Mouse (Mus musculus) ovary, adult 10 weeks (tissue): ENCODE measurements around the gene Fancd2. TPM values are rescaled to one million over a fixed set of nuclear protein-coding genes. Genes with fewer than 3 reads are reported as not detected.

Experiments
- polyA plus RNA-seq: library from polyadenylated mRNA; stranded (reverse); fragments of 350-450 nt; fragmentation: Illumina TruSeq; extraction: RNeasy Lipid Tissue Mini Kit (QIAGEN cat#74804); gene quantifications from one replicate; pipeline ENCODE4 v1.2.3, GENCODE M21; 2014

Gene Fancd2
- 4.6 TPM for polyA plus RNA-seq

DNA sequence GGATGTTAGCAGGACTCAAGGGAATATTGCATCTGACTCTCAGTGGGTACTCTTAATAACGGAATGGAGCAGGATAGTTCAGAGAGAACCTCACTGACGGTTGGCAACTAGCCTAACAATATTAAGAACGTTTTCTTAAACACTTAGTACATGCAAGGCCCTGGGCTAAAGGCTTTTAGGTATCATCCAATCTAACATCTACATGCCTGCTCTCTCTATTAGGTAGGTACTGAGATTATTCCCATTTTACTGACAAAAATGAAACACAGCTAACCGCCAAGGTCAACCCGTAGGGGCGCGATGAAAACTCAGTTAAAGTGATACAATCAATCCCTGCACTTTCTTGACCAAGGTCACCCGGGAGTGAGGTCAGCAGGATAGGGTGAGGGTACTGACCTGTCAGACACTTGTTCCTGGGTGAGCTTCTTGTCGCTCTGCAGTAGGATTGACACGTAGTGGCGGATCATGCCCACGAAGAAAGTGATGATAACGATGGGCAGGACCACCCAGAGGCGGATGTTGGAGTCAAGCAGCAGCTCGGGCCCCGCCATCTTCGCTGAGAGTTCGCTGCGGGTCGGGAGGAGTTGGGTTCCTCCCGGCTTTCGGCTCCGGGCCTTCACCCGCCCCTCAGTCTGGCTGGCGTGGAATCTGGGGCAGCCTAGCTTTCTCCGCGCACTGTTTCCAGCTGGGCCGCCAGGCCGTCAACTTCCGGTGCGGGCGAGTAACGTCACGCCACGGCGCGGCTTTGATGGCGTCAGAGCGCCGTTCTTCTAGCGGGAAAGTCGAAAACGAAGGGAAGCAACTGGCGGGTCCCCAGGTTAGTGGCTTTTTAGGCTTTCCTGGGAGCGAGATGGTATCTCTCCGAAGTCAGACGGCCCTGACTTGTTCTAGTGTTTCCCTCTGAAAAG, at the start of gene Fancd2, which contains the start of gene Emc3:
TSS of gene Fancd2 (plus strand) at position 751 of the 908 bp plus-strand sequence.
TSS of gene Emc3 (minus strand) at position 721 of the 908 bp plus-strand sequence.

DNA sequence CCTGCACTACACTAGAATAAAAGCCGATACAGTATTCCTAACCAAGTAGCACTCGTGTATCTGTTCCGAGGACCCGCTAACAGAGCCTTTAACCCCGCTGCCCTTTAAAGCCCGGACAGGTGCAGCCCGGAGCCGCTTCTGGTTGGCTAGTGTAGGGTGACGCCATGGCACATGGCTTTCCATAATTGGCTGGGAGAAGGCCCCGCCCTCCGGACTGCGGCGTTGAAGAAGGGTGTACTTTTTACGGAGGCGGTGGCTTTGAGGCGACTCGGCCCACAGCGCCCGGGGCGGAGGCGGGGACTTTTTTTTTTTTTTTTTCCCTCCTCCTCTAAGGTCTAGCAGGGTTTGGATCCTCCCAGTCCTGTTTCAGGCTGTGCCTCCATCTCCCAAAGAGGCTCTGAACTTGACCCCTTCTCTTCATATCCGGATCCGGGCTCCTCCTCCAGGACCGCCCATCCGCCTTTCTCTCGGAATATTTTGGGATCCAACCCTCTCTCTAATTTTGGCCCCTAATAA, 48.3 kb upstream of the Fancd2 start, which contains the start of gene Creld1:
TSS of gene Creld1 (plus strand) at position 198 of the 516 bp plus-strand sequence.

DNA sequence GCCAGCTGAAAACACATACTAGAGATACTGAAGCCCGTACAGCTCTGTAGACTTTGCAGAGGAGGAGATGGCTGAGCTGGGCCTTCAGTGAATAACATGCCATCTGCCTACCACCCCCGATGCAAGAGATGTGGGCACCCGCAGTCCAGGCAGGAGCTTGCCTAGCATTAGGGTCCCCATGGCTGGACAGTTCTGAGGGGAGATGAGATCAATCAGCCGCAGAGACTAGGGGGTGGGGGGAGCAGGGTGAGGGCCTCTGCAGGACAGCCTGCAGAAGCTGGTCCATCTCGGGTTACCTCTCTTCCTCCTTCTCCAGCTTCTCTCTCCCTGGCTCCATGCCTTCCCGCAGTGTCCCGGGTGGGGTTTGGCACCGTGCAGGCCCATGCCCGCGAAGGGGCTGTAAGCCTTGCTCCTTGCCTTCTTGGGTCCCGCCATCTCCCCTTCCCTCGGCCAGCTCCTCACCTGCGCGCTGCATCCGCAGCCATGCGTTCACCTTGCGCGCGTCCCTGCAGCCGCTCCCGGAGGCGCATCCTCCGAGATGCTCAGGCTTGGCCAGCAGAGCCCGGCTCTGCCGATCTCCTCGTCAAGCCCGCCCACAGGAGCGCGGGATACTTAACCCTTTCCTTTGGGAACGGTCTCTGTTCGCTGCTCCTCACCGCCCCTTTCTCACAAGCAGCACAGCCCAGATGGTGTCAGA, 29.9 kb upstream of the Fancd2 start, which contains the start of gene Prrt3:
TSS of gene Prrt3 (minus strand) at position 544 of the 697 bp plus-strand sequence.

DNA sequence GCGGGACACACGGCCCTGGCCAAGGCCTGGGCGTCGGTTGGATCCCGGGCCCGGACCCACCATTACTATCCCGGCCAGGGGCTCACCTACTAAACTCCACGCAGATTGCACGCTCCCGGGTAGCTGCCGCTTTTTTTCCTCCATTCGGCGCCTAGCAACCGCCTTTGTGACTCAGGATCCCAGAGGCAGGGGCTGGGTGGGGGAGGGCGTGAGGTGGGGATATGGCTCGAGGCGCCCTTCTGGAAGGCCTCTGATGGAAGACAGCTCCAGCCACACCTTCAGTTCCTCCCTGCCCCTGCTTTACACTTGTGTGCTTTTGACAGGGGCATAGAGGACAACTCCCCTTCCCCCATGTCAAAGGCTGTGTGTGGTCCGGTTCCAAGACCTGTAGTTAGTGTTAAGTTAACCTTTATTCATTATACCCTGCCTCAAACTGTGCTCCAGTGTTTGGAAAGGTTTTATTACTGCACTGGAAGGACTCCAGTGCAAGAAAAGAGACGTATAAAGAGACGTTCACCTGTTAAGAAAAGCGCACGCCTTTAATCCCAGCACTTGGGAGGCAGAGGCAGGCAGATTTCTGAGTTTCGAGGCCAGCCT, 69.2 kb downstream of the Fancd2 start, which contains the start of gene Fancd2os:
TSS of gene Fancd2os (minus strand) at position 173 of the 597 bp plus-strand sequence.

DNA sequence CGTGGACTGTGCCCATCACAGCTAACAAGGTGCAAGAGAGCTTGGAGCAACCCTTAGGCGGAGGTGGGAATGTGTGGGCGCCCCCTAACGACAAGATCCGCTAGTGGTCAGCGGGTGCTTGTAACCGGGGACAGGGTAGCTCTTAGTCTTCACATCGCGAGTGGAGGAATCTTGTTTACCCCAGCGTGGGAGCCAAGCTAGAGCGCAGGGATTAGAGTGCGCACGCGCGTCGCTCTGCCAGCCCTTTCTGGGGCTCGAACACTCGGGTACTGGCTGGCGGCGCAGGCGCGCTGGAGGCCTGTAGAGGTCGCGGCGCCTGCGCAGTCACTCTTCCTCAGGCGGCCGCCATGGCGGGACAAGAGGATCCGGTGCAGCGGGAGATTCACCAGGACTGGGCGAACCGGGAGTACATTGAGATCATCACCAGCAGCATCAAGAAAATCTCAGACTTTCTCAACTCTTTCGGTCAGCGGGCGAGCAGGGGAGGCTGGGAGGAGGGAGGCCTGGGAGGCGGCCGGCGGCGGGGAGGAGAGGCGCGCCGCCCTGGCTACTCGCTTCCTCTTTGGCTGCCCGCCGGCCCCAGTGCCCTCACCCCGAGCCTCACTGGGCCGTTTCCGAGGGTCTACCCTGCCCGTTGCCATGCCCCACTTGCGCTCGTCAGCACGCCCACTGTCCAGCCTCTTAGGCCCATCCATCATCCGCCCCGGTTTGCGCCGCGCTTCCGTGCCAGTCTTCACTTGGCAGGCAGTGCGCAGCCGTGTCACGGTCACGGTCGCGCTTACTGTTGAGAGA, 73.1 kb downstream of the Fancd2 start, which contains the start of gene Brk1:
TSS of gene Brk1 (plus strand) at position 341 of the 792 bp plus-strand sequence.

DNA sequence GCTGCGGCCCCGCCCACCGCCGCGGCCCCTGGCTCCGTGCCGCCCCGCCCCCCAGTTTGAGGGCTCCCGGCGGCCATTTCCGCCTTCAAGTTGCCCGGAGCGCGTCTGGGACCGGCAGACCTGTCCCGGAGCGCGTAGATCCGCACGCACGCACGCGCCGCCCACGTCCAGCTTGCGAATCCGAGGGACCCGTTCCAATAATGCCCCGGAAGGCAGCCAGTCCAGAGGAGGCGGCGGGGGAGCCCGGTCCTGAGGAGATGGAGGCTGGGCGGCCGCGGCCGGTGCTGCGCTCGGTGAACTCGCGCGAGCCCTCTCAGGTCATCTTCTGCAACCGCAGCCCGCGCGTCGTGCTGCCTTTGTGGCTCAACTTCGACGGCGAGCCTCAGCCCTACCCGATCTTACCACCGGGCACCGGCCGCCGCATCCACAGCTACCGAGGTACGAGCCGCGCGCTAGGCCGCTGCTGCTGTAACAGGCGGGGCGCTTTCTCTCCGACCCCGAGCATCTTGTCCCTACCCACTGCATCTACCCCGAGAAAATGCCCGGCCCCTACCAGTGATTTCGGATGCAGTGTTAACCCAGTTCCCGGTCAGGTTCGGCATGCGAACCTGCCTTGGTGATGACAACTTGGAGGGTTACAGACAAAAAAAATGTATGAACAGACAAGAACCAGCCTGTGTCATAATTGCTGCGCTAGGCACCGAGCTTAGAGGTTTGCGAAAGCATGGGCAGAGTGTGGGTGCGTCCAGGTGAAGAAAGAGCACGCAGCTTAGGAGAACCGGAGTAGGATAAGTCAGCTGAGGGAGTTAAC, 92.7 kb downstream of the Fancd2 start, which contains the start of gene Vhl:
TSS of gene Vhl (plus strand) at position 19 of the 811 bp plus-strand sequence.

DNA sequence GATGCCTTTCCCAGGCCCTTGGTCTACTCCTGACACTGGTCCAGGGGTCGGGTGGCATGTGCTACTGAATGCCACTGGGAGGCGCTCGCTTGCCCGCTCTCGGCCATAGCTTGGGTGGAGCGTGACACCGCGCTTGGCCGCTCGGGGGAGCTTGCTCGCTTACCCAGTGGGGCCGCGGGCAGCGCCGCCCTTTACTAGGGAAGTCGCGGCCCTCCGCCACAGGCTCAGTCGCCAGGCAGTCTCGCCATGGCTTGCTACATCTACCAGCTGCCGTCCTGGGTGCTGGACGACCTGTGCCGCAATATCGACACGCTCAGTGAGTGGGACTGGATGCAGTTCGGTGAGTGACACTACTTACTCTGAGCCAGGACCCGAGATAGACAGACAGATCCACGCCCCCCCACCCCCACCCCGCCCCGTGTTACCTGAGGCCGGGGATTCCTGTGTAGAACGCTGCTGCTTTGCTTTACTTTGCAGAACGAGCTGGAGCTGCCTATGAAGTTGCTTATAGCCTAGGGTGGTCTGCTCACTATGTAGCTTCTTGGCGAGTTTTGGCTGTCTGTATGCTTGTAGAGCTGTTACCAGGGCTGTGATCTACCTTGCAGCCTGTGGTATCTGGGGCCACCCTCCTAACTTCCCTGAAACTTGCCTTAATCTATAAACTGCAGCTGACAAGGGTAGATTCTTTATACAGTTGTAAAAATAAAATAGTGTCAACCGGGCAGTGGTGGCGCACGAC, 107.0 kb downstream of the Fancd2 start, which contains the start of gene Irak2:
TSS of gene Irak2 (plus strand) at position 166 of the 739 bp plus-strand sequence.

Other genes with a start within 250 kb of the Fancd2 start
- gene Cpne9, start 249.4 kb upstream of the Fancd2 start, polyA plus RNA-seq = 0.20 TPM
- 3.5 TPM for gene Brpf1, start 224.5 kb upstream of the Fancd2 start, polyA plus RNA-seq
- 3.6 TPM for gene Ogg1, start 204.7 kb upstream of the Fancd2 start, polyA plus RNA-seq
- 23.9 TPM for gene Camk1, start 187.7 kb upstream of the Fancd2 start, polyA plus RNA-seq
- gene Tada3, start 153.8 kb upstream of the Fancd2 start, polyA plus RNA-seq = 3.1 TPM
- gene Arpc4, start 153.6 kb upstream of the Fancd2 start, polyA plus RNA-seq = 117 TPM
- not detected for gene Ttll3, start 142.4 kb upstream of the Fancd2 start, polyA plus RNA-seq
- gene Rpusd3, start 112.3 kb upstream of the Fancd2 start, polyA plus RNA-seq = not detected
- 0.54 TPM for gene Cidec, start 95.9 kb upstream of the Fancd2 start, polyA plus RNA-seq
- gene Jagn1, start 89.1 kb upstream of the Fancd2 start, polyA plus RNA-seq = 22.8 TPM
- 0.57 TPM for gene Il17re, start 73.2 kb upstream of the Fancd2 start, polyA plus RNA-seq
- 0.77 TPM for gene Il17rc, start 60.3 kb upstream of the Fancd2 start, polyA plus RNA-seq
- gene Creld1, start 48.4 kb upstream of the Fancd2 start, polyA plus RNA-seq = 1.2 TPM
- gene Prrt3, start 29.8 kb upstream of the Fancd2 start, polyA plus RNA-seq = not detected
- 111 TPM for gene Emc3, start within 50 bp of the Fancd2 start, polyA plus RNA-seq
- gene Fancd2os, start 69.0 kb downstream of the Fancd2 start, polyA plus RNA-seq = 0.34 TPM
- 43.7 TPM for gene Brk1, start 73.1 kb downstream of the Fancd2 start, polyA plus RNA-seq
- 38.4 TPM for gene Vhl, start 92.3 kb downstream of the Fancd2 start, polyA plus RNA-seq
- gene Irak2, start 106.8 kb downstream of the Fancd2 start, polyA plus RNA-seq = 3.0 TPM
- gene Tatdn2, start 165.4 kb downstream of the Fancd2 start, polyA plus RNA-seq = 13.5 TPM
- gene Ghrl, start 188.2 kb downstream of the Fancd2 start, polyA plus RNA-seq = not detected
- 14.8 TPM for gene Sec13, start 209.1 kb downstream of the Fancd2 start, polyA plus RNA-seq